Mouse (Mus musculus) cortical plate, adult 2 months (tissue): ENCODE results near the gene Tex101.

Experiments used
- CTCF ChIP-seq: fragments of 200-500 bp; IDR thresholded peaks from 2 replicates; pipeline ENCODE4 v1.5.1; 2011; ENCODE audit warnings: mild to moderate bottlenecking, control low read depth, low read length; ENCODE audit not compliant: insufficient read depth; ENCODE audit errors: extremely low read depth
- POLR2A ChIP-seq: fragments of 200-500 bp; IDR thresholded peaks from 2 replicates; pipeline ENCODE4 v1.6.1; 2011; ENCODE audit warnings: mild to moderate bottlenecking, low read length, control low read depth; ENCODE audit not compliant: insufficient read depth; ENCODE audit errors: extremely low read depth

DNA sequence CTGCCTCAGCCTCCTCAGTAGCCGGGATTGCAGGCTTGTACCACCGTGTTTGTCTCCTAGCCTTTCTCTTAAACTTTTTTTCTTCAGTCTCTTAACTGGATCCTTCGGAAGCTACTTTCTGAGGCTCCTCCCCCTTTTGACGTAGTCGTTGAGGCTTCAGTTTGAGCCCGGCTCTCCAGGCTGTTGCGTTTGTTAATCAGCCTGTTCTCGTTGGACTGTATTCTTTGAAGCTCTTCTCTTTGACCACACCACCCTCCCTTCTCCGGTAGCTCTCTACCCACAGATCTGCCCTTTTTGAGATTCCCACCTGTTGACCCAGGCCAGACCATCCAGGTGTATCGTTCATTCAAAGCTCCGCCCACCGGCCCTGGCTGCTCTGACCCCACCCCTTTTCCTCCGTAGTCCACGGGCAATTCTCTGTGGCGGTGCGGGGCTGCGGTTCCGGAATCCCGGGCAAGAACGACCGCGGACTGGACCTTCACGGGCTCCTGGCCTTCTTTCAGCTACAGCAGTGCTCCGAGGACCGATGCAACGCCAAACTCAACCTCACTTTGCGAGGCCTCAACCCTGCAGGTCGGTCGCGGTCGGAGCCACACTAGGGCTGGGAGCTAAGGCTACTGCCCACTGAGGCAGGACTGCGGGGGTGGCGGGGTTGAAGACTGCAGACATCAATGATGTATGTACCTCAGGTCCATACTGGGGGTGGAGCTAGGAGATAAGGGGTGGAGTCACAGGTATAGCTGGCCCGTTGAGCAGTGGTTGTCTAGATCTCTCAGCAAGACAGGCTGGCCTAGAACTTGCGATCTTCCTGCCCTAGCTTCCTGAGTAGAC lies 38.2 kb downstream of the Tex101 start:
- TF ChIP-seq CTCF (no peak), POLR2A (no peak)
